Mouse (Mus musculus) lung, postnatal 36 days (tissue): ENCODE results near the gene Ifna6.
A peak's percentile ranks its signal among the peaks of the same experiment; 100 is the strongest.

Source experiments
- DNase-seq: peaks from one replicate; pipeline ENCODE4 v3.0.0; 2022; ENCODE audit warnings: mixed read lengths

Gene Ifna6

GRCm38 (mm10) chr4:88849698-88850097 is 22.5 kb downstream of the Ifna6 start, which contains the start of gene Ifna1:
Ifna1 (plus strand) TSS chr4:88850087.
- DNase-seq: no peak

GRCm38 (mm10) chr4:88851026-88851763 is 24.0 kb downstream of the Ifna6 start:
- no peak for DNase-seq

GRCm38 (mm10) chr4:88859214-88859613 is 32.0 kb downstream of the Ifna6 start:
- no peak for DNase-seq

GRCm38 (mm10) chr4:88863309-88863708 is 36.1 kb downstream of the Ifna6 start:
- DNase-seq: no peak

- peak; percentile 54 for DNase-seq
These were observed 37.4 kb downstream of the Ifna6 start for GRCm38 (mm10) chr4:88864599-88864998.

- DNase-seq: no peak
These were observed 37.9 kb downstream of the Ifna6 start for GRCm38 (mm10) chr4:88865011-88865569.

- DNase-seq: peak; percentile 83
These were observed 40.2 kb downstream of the Ifna6 start for GRCm38 (mm10) chr4:88867366-88867925.

- DNase-seq: peak; percentile 34
These were observed 41.0 kb downstream of the Ifna6 start for GRCm38 (mm10) chr4:88867926-88868911.

GRCm38 (mm10) chr4:88872691-88873090 is 45.5 kb downstream of the Ifna6 start:
- DNase-seq: peak; percentile 76

- no peak for DNase-seq
These were observed 48.3 kb downstream of the Ifna6 start for GRCm38 (mm10) chr4:88875435-88876095.

- no peak for DNase-seq
These were observed 49.3 kb downstream of the Ifna6 start for GRCm38 (mm10) chr4:88876520-88876919.
